Mouse (Mus musculus) gastrocnemius, adult 18-20 months (tissue): ENCODE results near the gene Ptprm. TPM values are rescaled to one million over a fixed set of nuclear protein-coding genes. Genes with fewer than 3 reads are reported as not detected.

Experiments
- DNase-seq: peaks from one replicate; pipeline ENCODE4 v3.0.0; 2021; ENCODE audit warnings: low spot score
- total RNA-seq, 2 experiments: library from RNA; stranded (reverse); gene quantifications; 2 replicates each; pipeline ENCODE4 v1.2.3; 2021

The Ptprm gene
- total RNA-seq, 2 experiments from 2014 or later: 24.8 to 24.9 TPM

DNA sequence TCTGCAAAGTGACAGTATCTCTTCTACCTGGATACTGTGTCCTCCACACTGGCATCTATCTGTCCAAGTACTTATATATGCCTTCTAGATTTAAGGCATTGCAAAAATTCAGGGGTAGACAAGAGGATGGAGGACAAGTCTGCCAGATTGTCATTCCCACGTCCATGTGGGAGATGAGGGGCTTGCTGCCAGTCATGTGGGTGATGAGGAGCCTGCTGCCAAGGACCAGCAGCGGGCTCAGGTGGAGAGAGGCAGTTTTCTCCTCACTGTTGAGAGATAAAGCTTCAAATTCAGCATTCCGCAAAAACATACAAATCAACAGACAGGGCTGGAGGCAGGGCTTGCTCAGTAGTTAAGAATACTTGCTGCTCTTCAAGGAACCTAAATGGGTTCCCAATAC is 66.8 kb downstream of the Ptprm start:
- DNase-seq: no peak

DNA sequence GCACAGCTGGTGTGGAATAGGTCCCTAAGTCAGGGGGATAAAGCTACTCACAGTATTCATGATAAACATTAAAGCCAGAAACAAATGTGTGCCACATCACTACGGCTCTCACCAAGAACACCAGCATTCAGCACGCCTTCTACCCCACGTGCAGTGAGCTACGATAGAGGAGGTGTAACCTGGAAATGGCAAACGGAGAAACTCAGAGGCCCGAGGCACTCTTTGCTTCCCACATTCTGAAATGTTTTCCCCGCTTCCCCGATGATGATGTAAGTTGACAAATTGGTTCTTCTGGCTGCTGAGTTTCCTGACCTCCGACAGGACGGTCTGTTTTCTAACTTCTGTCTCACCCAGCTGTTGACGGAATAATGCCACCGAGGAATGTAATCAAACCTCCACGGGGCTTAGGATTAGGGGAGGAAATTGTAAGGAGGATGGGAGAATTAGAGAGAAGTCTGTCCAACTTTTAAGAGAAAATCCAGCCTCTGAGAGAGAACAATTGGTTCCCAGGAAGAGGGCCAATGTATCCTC is 72.6 kb downstream of the Ptprm start:
- no peak for DNase-seq

DNA sequence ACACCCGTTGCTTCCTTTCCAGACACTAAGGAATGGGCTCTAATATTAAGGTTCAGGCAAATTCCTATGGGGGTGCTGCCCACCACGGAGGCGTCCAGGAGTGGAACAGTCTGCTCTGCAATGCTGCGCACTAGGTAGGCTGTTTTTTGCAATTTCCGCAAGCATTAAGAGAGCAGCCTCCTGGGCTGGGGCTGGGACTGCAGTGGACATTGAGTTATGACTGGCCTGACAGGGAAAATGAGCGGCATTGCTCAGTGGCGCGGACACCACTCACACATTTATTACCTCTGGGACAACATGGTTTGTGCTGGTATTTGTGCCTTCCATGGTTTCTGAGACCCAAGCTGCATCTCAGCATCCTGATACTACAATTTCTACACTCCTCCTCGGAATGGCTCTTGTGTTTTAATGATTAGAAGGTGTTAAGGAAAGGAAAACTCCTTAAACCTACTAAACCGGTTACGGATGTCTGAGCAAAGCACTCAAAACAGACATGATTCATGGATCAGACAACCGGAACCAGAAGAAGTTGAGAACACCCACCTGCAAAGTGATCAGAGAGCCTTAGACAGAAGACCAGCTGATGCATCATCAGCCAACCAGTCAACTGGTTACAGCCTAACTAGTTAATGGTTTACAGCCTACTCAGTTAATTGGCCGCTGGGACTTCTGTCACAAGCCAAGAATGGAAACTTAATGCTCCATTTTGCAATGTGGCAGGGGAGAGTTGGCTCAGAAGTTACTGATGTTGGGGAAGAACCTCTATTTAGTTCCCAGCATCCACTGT is 76.9 kb downstream of the Ptprm start:
- DNase-seq: no peak

DNA sequence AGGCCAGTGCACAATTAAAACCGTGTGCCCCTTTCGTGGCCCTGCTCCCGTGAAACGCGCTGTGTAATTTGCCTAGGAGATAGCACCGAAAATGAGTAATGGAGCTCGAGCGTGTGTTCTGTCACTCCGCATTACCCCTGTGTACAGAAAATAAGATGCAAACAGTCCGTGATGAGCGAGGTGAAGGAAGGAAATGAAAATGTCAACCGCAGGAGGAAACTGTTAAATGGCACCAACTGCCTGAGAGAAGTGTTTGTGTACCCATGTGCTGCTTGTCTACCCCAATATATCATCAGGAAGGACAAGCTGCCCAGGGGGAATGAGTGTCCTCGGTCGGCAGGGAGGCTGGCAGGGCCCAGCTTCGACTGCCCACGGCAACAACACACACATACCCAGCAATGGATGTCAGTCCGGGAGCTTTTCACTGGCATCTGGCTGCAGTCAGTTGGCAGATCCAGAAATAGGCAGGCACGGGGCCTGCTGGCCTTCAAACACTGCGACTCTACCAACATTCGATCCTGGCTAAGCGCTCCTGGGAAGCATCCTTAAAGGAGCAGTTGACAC is 79.6 kb downstream of the Ptprm start:
- DNase-seq: peak; percentile 77

DNA sequence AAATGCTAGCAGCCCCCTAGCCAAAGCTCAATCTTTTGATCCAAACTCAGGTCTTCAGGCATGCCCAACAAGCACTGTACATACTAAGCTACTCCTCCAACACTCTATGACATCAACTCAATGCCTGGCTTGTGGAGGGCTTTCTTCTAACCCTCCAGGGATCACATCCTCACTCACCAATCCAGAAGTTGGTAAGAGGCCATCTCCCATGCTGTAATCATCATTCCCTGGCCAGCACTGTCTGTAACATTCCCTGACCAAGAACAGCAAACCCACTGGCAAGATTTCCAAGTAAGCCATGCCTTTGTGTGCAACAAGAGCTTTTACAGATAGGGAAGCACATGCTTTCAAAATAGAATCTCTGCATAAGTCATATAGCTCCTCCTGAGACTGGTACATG is 81.3 kb downstream of the Ptprm start:
- DNase-seq: peak; percentile 55

DNA sequence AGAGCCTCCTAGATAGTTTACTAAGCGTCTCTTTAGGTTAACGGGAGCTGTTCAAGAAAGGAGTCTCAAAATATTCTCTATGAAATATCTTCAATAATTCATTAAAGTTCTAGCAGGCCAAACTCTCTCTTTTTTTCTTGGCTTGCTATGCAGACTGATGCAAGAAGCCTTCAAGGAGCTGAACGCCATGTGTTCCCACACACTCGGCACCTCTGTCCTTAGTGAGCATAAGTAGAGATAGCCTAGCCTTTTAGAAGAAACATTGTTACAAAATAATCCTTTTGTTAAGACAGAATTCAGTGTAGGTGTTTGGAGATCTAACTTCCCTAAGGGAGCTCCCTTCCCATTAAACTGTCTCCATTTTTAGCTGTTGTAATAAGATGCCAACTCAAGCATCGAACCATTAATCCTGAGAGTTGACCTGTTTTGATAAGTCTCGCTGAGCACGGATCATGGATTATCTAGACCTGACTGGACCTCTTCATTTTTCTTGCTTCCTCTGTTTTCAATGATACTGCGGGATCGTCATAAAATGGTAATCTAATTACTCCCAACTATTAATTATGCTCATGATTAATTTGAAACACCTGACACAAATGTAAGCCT is 85.7 kb downstream of the Ptprm start:
- DNase-seq: no peak

DNA sequence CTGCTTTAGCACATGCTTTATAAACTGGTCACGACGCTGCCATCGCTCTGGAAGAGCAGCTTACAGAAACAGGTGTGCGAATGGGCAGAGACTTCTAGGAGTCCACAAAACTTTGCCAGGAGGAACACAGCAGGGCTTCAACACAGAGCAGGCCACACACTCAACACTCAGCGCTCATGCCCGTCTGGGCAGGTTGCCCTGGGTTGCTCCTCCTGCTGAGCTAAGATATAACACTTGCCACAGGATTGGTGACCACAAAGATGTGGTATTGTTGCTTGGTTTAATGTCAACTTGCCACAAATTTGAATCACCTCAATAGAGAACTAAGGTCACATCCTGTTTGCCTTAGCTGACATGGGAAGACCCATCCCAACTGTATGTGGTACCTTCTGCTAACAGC is 88.0 kb downstream of the Ptprm start:
- no peak for DNase-seq

DNA sequence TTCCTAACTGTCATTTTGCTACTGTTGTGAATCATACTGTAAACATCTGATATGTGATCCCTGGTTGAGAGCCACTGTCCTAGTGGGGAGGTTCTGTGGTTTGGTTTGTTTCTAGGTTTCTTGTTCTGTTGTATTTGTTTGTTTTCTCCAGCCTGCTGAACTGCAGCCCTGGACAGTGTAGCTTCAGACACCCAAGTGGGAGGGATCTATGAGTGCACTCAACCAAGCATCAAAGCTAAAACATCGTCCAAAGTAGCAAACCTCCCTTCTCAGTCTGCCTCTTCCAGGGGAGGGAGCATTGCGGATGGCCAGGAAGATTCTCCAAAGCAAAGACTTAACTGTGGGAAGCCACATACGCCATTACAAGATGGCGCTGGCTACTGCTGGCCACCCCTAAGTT is 88.7 kb downstream of the Ptprm start:
- DNase-seq: no peak

DNA sequence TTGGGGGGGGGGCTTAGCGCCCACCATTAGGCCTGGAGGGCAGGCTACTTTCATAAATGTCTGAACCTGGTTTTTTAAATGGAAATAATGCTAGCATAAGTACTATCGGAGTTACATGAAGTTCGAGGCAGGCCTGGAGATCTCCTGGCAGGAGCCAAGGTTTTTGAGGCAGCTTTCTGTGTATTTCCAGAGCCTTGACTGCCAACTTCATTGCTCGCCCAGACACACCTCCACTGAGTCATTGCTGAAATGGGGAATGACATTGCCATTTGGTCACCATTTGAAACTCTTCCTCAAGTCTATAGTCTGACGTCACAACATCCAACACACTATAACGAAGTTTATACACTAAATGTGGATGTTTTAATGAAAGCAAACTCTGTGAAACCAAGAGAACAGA is 89.5 kb downstream of the Ptprm start:
- no peak for DNase-seq

DNA sequence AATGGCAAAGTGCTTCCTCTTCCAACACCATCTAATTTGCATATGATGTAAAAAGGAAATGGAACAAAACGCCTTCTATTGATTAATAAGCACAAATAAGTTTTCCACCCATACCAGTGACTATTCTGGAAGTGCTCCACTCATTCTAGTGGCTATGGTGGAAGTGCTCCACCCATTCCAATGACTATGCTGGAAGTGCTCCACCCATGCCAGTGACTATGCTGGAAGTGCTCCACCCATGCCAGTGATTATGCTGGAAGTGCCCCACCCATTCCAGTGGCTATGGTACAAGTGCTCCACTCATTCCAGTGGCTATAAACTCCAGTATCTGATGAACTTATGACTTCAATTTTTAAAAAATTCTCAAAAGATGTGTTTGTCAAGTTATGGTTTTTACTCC is 91.2 kb downstream of the Ptprm start:
- no peak for DNase-seq

DNA sequence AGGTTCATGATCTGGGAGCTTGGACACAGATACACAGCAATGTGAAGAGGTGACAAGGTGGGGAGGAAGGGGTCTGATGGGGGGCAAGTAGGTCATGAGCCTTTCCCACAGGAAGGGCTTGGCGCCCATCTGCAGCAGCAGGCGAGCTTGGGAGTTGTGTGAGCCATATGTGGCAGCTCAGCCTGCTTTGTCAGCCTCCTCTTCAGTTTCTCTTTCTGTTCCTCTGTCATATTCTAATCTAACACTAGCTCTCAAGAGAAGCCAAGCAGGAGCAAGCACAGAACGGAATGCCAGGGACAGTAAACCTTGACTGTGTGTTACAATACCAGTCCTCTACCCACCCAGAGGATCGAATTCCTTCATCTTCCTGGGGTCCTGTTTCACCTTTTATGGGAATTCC is 94.2 kb downstream of the Ptprm start:
- no peak for DNase-seq

DNA sequence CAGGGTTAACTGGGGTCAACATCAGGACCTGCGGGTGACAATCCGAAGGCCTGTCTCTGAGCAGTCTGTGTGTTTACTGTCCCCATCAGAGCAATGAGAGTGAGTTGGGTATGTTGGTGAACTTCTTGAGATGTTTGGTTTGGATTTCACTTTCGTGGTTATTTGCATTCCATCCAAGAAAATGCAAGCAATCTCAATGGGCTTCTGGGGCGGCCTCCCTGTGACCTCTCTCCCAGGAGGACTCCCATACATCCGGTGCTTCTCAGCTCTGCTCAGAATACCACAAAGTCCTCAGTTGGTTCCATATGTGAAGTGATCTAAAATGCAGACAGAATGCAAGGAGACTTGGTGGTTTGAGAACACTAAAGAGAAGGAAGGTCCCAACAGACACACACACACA is 96.5 kb downstream of the Ptprm start:
- no peak for DNase-seq

DNA sequence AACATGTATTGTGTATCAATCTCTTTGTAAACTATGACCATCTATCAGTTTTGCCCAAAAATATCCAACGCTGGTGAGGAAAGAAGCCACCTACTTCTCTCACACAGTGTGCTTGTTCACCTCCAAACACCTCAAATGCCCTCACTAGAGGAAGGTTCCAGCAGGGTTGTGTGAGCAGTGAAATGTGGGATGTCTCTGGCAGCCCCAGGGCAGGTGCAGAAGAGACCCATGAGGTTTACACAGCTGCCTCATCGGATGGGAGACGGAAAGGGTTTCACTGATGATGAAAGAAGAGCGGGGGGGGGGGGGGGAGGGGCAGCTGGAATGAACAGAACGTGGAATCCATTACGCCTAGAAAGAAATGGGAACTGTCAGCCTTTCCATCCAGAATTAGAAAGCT is 98.1 kb downstream of the Ptprm start:
- no peak for DNase-seq

DNA sequence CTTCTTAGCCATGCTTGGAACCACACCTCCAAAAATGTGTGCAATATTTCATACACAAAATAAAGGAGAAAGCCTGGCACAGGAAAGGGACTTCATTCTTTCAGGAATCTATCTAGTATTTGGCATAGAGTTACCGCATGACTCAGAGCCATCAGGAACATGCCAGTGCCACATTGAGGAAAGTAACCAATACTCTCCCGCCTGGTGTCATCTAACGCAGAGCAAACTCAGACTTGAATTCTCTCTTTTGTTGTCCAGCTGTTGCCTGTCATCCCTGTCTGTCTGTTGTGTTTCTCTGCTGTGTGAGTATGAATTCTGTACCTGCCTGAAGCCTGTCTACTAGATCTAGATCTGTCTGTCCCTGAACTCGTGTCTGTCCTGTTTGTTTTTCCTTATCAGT is 100.8 kb downstream of the Ptprm start:
- DNase-seq: no peak

DNA sequence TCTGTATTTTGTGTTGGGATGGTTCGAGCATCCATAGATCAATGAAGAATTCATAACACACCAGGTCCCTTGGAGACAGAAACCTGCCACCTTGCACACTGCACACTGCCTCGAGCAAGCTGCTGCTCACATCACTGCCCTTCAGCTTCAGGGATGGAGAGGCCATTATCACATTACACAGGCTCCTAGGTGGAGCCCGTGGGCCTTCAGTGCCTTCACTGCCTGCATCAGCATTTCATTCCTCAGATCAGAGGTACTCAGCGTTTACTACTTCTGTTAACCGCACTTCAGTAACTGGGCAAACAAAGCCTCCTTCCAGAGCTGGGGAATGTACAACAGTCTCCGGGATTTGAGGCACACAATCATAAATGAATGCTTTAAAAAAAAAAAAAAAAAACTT is 101.3 kb downstream of the Ptprm start:
- DNase-seq: no peak

DNA sequence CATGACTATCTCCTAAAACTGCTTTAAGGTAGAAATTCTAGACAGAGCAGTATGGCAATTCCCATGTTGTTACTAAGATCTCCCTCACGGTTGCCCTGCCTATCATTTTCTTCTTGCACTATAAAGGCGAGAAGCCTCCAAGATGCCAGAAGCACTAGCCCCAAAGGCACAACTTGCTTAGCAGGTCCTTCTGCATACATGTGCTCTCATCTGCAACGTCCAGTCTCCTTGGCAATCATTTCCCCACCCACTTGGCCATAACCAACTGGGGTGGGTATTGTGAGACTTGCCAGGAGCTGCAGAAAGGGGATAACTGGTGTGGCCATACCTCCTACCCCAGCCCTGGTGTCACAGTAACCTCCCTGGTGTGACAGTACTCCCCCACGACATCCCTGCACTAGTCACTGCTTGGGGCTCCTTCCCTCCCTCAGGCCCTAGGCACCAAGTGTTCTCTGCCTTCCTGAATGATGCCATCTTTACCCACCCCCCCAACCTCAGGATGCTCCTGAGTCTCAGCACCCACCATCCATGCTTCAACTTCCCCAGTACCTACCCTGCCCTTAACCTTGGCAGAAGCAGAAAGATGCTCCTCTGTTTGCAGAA is 108.9 kb downstream of the Ptprm start:
- no peak for DNase-seq

DNA sequence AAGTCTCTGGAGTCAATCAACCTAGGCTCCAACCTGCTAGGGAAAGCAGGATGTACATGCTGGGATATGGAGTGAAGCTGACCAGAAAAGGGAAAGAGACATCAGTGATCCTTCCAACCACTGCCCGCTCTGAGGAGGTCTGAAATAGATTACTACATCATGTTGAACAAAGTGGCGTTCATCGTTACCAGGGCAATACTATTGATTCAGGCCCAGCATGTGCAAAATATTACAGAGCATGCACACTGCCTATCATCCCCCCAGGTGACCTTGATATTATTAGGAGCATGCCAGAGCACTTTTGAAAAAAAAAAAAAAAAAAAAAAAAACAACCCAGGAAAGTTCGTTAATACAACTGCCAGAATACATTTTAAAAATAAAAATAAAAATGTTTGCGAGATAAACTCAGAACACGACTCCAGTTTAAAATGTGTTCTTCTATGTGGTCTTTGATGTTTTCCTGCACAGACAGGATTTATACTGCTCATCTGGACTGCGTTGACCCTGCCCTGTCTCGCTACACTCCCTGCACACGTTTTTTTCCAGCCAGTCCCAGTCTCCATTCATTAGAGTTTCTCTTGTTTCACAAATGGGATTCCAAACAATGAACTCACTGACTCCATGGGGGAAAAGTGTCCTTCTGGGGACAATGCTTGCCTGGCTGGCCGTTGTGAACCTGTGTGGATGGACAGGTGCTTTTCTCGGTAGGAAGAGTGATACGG is 111.3 kb downstream of the Ptprm start:
- DNase-seq: no peak

DNA sequence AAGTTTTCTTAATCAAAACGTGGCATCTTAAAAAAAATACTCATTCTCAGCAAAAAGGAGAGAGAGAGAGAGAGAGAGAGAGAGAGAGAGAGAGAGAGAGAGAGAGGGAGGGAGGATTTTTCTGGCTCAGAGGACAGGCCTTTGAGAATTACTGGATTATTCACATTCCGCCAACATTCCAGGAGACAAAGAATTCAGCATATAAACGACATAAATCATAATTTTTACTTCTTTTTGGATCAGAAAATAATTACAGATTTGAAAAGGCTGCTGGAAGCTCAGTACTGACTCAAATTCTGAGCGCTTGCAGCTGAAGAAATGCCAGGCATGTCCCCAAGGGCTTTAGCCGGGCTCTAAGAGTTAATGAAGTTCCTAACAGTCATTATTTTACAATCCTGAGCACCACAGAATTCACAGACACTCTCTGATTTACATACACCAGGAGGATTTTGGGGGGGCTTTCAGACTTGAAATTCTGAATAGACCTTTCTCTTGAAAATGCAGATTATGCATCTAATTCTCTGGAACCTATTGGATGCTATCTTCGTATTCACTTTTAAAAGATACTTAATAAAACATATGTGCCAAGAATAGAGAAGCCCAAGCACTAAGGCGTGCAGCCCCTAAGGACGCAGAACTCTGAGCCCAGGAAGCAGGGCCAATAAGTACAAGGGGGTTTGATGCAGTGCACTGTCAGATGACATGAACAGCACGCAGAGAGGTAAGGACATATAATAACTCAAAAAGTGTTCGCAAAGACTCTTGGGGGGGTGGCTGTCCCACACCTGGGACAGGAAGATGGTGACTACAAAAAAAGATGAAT is 112.1 kb downstream of the Ptprm start:
- DNase-seq: no peak

DNA sequence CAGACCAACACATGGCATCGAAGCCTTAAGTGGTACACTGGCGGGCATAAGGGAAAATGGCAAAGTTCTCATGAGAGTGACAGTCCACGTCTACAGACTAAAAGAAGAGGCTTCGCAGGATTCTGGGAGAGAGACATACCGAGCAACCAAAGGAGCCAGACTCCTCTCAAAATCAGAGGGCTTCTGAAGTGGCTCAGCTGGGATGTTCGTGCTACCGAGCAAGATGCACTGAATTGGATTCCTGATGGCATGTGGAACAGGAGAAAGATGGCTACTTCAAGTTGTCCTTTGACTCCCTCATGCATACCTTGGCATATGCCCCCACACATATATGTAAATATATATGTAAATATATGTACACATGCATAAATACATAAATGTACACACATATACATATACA is 115.4 kb downstream of the Ptprm start:
- no peak for DNase-seq

DNA sequence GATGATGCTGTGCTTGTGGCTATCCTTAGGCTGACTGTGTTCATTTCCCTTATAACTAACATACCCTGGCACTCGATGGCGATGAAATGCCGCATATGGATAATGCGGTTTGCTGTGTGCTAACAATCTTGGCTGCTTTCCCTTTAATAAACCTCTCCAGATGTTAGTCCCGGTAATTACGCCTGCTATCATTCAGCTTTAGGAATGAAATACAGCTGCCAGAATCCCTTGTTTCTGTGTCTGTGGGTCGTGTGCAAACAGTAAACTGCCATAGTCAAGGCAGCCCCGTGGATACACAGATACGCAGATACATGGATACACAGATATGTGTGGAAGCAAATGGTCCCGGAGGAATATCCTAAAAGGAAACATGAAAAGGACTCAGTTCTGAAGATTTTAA is 116.8 kb downstream of the Ptprm start:
- DNase-seq: no peak

DNA sequence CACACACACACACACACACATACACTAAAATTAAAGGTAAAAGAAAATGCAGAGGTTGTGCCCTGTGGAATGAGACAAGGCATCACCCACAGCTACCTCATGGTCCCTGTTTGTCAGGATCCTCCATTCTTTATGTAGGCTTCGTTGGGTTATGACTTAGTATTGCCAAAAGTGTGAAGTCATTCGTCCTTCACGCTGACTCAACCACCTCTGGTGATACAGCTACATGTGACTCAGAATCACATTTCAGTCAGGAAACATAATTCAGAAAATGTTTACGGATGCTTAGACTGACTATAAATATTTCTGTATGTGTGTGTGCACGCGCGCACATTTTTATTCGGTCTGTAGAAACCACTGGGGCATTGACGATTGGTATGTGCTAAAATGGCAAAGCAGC is 121.2 kb downstream of the Ptprm start:
- DNase-seq: no peak
